Mouse (Mus musculus) olfactory bulb, adult 2 months (tissue): Measurements from ENCODE around the gene Ifnar2.

Source experiments
- CTCF ChIP-seq: fragments of 200-500 bp; IDR thresholded peaks from 2 replicates; pipeline ENCODE4 v1.5.1; 2012; ENCODE audit warnings: low read depth, mild to moderate bottlenecking, low read length, moderate library complexity; ENCODE audit not compliant: insufficient read depth
- POLR2A ChIP-seq: fragments of 200-500 bp; IDR thresholded peaks from 2 replicates; pipeline ENCODE4 v1.6.1; 2012; ENCODE audit warnings: mild to moderate bottlenecking, low read depth, low read length, moderate library complexity; ENCODE audit not compliant: insufficient read depth

DNA sequence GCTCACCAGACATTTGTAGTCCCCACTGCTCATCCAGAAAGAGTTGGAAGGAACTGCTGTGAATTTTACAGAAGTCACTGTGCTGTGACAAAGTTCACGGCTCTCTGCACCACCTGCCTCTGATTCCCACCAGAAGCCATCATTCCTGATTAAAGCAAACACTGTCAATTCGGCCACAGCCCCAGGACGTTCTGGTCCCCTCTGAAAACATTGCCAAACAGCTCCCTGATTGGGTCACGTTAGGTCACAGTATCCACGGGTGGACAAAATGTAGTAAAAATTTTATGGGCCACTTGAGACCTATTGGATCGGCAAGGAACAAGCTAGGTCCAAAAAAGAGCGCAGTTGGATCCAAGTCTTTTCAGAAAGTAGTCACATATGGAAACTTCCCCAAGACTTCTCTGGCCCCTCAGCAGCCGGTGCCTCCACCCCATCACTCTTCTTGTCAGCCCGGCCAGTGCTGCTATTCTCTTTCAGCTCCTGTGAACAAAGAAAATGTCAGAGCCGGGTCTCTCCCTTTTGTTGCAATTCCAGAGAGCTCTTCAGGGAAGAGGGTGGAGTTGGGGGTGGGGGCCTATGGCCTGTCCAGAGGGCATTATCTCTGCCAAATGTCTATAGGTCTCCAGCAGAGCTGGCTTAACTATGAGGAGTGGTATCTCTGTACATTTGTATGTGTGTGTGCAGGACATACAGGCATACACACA lies 38.2 kb upstream of the Ifnar2 start:
- TF ChIP-seq POLR2A, result no peak
- TF ChIP-seq CTCF, result no peak
